Mouse (Mus musculus): ENCODE data around the gene Hoxa1. TPM values are rescaled to one million over a fixed set of nuclear protein-coding genes. Genes with fewer than 3 reads are reported as not detected.

Hoxa1 gene
- not detected for total RNA-seq (2023)

DNA sequence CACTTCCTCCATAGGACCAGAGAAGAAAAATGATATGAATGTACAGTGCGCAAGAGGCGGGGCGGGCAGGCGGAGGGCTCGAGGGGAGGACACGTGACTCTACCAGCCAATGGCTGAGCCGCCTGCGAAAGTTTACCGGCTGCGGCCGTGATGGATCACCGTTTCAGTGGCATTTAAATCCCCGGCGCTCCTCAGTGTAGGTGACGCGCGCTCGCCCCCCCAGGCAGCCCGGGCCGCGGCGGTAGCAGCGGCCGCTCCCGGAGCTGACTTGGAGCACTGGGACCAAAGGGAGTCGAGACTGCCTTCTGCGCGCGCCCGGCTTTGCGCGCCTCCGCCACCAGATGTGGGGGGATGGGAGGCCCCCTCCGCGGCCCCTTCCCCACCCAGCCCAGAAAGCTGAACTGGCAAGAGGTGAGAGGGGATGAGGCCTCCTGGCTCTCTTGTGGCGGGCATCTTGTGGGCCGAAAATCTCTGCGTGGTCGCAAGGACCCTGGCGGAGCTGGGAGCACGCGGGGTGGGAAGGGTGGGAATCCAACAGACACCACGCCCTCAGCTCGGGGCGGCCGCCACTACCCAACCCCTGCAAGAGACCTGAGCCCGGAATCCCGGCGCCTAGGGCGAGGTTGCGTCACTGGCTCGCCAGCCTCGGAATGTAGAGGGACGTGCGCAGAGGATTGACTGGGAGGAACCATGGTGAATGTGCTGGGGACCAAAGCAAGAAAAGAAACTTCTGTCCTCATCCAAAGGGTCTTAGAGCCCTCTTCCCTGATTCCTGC is at the start of gene Hoxa1:
TSS of gene Hoxa1 (minus strand) at position 42 of the 776 bp plus-strand sequence.

DNA sequence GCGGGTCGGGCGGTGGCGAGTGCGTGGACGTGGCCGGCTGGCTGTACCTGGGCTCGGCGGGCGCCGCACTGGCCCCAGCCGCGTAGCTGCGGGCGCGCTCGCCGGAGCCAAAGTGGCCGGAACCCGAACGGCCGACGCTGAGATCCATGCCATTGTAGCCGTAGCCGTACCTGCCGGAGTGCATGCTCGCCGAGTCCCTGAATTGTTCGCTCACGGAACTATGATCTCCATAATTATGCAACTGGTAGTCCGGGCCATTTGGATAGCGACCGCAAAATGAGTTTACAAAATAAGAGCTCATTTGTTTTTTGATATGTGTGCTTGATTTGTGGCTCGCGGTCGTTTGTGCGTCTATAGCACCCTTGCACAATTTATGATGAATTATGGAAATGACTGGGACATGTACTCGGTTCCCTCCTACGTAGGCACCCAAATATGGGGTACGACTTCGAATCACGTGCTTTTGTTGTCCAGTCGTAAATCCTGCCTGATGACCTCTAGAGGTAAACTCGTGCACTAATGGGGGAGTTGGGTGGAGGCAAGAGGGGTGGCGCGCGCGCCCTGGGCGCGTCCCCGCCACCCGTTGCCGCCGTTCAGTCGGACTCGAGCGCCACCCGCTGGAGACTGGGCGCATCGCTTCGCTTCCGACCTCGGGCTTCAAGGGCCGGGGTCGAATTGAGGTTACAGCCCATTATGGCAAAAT is 46.1 kb upstream of the Hoxa1 start, which contains the start of gene Hoxa5:
TSS of gene Hoxa5 (minus strand) at position 538 of the 703 bp plus-strand sequence.

DNA sequence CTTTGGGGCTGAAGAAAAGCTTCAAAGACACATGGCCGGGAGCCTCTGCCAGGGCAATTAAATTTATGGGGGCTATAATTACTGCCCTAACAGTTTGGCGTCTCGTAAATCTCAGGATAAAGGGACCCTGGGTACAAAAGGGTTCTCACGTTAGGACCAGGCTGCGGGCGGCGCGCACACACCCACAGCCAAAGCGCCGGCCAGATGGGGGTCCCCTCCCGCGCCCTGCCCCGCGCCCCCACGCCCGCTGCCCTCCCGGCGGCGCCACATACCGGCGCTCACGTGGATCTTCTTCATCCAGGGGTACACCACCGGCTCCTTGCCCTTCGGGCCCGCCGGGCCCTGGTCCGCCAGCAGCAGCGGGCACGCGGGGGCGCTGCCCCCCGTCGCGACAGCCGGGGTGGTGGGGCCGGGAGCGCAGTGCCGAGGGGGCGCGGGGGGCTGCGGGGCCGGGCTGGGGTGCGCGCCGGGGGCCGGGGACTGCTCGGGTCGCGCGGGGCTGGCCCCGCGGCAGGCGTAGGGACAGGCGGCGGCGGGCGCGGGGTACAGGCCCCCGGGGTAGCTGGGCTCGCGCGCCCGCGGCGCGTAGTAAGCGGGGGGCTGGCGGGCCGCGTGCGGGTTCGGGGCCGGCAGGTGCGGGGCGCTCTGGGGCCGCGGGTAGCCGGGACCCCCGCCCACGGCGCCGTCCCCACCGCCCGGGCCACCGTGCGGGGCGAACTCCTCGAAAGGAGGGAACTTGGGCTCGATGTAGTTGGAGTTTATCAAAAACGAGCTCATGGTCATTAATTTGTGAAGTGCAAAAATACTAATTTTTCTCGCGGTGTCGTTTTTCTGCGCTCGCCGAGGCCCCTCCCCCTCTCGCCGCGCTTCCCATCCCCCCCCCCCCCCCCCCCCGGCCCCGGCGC is 33.0 kb upstream of the Hoxa1 start, which contains the start of gene Hoxa4:
TSS of gene Hoxa4 (minus strand) at position 848 of the 905 bp plus-strand sequence.

DNA sequence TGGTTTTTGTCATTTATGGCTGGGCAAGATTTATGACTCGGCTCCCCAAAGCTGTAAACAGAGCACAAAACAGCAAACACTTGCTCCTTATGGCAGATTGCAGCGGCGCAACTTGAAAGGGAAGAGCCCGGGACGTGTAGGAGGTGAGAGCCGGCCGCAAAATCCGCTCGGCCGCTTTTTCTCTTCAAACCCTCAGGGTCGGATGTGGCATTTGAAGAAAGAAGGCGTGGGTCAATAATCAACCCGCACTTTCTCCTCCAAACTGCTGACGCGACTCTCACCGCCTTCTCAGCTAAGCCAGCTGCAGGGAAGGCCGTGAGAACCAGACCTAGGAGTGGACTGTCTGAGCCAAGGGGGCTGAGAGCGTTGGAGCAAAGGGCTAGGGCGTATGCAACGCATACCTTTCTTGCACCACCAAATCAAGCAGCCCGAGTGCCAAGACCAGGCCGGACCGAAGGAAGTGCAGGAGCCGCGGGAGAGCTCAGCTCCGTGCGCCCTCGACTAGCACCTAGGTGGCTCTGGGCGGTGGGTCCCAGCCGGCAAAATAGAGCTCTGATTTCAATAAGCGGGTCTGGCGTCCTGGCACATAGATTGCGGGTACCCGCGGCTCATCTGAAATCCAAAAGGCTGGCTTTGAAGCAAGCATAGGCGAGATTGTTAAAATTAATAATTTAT is 19.1 kb upstream of the Hoxa1 start, which contains the start of gene 5730596B20Rik:
TSS of gene 5730596B20Rik (plus strand) at position 438 of the 675 bp plus-strand sequence.

DNA sequence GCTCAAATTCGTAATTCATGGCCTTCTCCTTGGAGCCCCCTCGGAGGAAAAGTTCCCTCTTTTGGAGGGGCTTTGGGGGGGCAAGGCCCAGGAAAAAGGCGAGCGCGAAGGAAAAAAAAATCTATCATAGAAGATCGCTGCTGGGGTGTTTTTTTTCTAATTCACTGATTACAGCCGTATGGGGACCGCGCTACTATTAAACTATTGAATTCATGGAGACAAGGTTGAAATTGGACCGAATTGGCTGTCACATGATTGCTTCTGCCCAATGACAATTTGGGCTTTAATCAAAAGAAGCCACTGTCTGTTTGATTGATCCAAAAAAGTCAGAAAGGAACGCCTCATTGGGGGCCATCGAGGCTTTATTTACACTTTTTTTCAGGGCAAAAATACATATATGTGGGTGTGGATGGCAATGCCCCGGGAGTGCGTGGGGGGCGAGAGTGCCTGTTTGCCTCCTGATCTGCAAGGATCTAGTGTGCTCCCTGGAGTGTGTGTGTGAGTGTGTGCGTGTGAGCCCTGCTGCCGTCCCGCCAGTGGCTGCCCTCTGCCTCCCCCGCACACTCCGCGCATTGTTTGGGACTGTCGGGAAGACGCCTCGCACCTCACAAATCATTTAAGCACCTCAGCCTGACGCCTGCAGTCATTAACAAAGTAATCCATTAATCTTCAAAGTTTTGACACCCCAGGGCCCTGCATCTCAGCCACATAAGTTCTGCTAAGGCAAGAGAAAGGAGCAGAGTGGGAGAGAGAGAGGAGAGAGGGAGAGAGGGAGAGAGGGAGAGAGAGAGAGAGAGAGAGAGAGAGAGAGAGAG is 6.7 kb upstream of the Hoxa1 start, which contains the start of gene Hoxa2:
TSS of gene Hoxa2 (minus strand) at position 206 of the 815 bp plus-strand sequence.

Other genes with a start within 250 kb of the Hoxa1 start
- 15.0 TPM for gene Skap2, start 145.8 kb downstream of the Hoxa1 start, total RNA-seq (2023)
- not detected for gene Hoxa2, start 6.5 kb upstream of the Hoxa1 start, total RNA-seq (2023)
- gene 5730596B20Rik, start 19.2 kb upstream of the Hoxa1 start, total RNA-seq (2023), result not detected
- gene Hoxa4, start 33.4 kb upstream of the Hoxa1 start, total RNA-seq (2023), result not detected
- not detected for gene Hoxa5, start 46.3 kb upstream of the Hoxa1 start, total RNA-seq (2023)
- not detected for gene Hoxa6, start 50.4 kb upstream of the Hoxa1 start, total RNA-seq (2023)
- 0.23 TPM for gene Hoxa3, start 55.0 kb upstream of the Hoxa1 start, total RNA-seq (2023)
- not detected for gene Gm28308, start 55.0 kb upstream of the Hoxa1 start, total RNA-seq (2023)
- gene Hoxa7, start 63.5 kb upstream of the Hoxa1 start, total RNA-seq (2023), result not detected
- gene Hoxa9, start 72.8 kb upstream of the Hoxa1 start, total RNA-seq (2023), result not detected
- not detected for gene Hoxa10, start 82.5 kb upstream of the Hoxa1 start, total RNA-seq (2023)
- not detected for gene Hoxa11, start 87.5 kb upstream of the Hoxa1 start, total RNA-seq (2023)
- gene Hoxa13, start 102.6 kb upstream of the Hoxa1 start, total RNA-seq (2023), result not detected
- 1.7 TPM for gene Evx1, start 155.2 kb upstream of the Hoxa1 start, total RNA-seq (2023)

Measured in CD4-positive naive resting alpha-beta T cell, adult 76 days (primary cell).